Mouse (Mus musculus): ENCODE measurements around the gene Rasal2. TPM values are rescaled to one million over a fixed set of nuclear protein-coding genes. Genes with fewer than 3 reads are reported as not detected.

The Rasal2 gene
- total RNA-seq (2017): 2.1 and 2.8 TPM in 2 replicates

DNA sequence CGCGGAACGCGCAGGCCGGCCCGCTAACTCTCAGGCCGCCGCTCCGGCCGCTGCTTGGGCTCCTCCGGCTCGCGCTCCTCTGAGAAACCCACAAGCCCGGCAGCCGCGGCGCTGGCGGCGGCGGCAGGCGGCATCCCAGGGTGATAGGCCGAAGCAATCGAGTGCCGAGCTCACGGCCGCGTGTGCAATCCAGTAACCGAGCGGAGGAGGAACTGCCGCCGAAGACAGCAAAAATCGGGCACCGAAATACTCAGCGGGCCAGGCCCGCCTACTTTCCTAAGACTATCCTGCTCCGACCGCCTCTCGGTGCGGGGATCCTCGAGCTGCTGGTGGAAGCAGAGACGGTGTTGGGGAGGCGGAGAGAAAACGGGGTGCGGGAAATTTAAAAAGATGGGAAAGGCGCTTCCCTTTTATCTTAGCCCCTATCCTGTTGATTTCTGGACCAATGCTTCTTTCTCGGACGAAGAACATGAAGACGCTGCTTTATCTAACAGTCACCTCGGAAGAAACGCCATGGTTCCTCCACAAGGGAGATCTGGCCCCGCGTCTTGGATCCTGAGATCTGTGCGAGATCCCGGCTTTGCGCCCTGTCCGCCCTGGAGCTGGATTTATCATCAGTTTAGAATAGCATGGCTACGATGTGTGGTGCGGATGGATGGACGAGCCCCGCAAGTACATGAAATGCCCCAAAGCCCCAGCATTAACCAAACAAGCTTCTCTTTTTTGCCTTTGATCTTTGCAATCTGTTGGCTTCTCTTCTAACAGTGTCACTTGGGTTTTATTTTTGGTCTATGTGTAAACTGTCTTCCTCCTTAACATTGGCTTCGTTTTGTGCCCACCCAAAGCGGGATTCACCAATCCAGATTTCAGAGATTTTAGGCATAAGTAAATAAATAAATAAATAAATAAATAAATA lies at the start of gene Rasal2:
Rasal2 (minus strand) TSS at position 142 of the 916 bp plus-strand sequence.
- peak; percentile 96 to 98 for ATAC-seq (replicated peaks in 1 of 2; ENCODE audit: insufficient read depth in 1 of 2, low FRiP score in 2 of 2, low TSS enrichment in 1 of 2, low read depth in 1 of 2, poor library complexity in 2 of 2, severe bottlenecking in 2 of 2)

DNA sequence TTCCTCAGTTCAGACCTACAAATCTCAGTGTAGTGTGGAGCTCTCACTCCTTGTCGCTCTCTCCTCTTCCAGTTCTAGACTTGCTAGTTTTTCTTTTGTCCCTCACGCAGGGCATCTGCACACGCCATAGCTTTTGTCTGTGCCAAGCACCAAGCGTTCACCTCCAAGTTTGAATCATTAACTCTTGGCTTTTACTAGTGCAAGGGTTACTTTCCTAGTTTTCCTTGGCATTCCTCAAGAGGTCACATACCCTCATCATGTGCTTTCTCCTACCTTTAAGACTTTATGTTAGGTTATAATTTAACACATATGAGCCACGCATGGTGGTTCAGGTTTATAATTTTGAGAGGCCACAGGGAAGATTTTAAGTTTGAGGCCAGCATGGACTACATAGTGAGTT lies 48.9 kb upstream of the Rasal2 start:
- no peak for ATAC-seq (replicated peaks in 1 of 2; ENCODE audit: insufficient read depth in 1 of 2, low FRiP score in 2 of 2, low TSS enrichment in 1 of 2, low read depth in 1 of 2, poor library complexity in 2 of 2, severe bottlenecking in 2 of 2)

DNA sequence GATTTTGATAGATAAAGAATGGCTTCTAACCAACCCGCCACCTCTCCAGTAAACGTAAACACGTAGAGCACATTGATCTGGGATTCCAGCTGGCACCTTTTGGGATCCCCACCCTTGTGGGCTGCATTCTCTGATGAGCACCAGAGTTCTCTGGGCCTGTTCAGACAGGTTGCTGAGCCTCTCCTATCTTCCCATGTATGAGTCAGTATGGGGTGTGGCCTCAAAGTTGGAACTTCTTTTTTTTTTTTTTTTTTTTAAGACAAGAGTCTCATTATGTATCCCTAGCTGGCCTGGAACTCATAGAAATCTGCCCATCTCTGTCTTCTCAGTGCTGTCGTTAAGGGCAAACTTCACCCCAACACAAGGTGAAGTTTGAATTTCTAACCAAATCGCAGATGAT lies 47.5 kb upstream of the Rasal2 start:
- no peak for ATAC-seq (replicated peaks in 1 of 2; ENCODE audit: insufficient read depth in 1 of 2, low FRiP score in 2 of 2, low TSS enrichment in 1 of 2, low read depth in 1 of 2, poor library complexity in 2 of 2, severe bottlenecking in 2 of 2)

DNA sequence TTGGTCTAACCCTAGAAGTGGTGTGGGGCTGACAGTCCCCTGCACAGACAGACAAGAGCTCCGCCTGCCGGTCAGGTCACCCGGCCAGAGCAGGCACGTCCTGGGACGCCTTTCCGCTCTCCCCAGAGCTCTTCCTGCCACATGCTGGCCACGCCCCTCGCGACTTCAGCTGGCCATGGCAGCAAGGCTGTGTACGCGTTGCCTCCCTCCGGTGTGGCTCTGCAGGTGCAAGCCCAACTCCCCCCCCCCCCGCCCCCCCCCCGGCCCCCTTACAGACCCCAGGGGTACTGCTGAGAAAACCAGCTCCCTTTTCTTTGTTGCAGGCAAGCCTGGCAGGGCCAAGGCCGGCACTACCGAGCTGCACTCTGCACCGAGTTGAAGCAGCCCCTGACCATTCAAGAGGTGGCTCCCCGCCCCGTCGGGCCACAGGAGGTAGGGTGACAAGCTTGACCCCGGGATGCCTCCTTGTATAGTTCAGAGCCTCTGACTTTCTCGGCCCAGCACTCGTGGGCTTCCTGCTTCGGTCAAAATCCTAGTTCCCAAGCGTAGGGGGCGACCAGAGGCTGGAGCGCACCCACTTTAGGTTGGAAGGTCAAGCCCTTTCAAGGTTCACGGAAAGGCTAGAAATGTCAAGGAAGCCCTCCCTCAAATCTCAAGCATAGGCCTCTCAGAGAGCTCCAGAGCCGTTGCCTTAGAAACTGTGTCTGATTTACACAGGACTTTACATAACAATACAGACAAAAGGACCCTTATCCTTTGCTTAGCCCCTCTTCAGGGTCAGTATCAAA lies 46.2 kb upstream of the Rasal2 start, which contains the start of gene Cryzl2:
Cryzl2 (plus strand) TSS at position 157 of the 788 bp plus-strand sequence.
- ATAC-seq (replicated peaks in 1 of 2; ENCODE audit: insufficient read depth in 1 of 2, low FRiP score in 2 of 2, low TSS enrichment in 1 of 2, low read depth in 1 of 2, poor library complexity in 2 of 2, severe bottlenecking in 2 of 2): peak; percentile 97 to 99

DNA sequence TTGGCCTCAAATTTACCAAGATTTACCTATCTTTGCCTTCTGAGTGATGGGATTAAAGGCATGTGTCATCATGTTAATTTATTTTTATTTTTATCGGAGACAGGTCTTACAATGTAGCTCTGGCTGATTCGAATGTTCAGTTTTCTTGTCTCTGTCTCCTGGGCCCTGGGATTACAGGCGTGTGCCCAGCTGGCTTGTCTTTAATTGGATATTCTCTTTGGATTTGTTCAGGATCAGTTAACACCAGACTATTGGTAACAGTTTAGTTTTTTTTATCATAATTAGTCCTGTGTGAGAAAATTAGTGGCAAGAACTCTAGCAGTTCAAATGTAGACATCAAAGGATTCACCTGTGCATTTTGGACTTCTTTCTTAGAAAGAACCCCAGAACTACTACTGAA lies 45.4 kb upstream of the Rasal2 start:
- no peak for ATAC-seq (replicated peaks in 1 of 2; ENCODE audit: insufficient read depth in 1 of 2, low FRiP score in 2 of 2, low TSS enrichment in 1 of 2, low read depth in 1 of 2, poor library complexity in 2 of 2, severe bottlenecking in 2 of 2)

DNA sequence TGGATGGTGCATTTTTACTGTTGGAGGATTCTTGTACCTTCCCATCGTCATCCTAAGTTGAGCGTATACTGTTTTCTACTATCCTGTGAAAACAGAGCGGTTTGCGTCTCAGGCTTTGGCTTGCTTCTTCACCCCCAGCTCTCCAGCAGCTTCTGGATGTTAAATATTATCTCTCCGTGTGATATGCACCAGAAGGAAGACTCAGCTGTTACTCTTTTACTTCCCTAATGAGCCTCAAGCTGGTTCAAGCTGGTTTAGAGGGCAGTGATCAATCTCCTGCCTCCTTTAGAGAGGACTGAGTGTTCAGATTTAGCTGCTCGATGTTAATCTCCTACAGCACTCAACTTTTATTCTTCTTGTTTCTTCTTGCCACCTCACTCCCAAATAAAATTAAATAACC lies 42.5 kb upstream of the Rasal2 start:
- ATAC-seq (replicated peaks in 1 of 2; ENCODE audit: insufficient read depth in 1 of 2, low FRiP score in 2 of 2, low TSS enrichment in 1 of 2, low read depth in 1 of 2, poor library complexity in 2 of 2, severe bottlenecking in 2 of 2): no peak

DNA sequence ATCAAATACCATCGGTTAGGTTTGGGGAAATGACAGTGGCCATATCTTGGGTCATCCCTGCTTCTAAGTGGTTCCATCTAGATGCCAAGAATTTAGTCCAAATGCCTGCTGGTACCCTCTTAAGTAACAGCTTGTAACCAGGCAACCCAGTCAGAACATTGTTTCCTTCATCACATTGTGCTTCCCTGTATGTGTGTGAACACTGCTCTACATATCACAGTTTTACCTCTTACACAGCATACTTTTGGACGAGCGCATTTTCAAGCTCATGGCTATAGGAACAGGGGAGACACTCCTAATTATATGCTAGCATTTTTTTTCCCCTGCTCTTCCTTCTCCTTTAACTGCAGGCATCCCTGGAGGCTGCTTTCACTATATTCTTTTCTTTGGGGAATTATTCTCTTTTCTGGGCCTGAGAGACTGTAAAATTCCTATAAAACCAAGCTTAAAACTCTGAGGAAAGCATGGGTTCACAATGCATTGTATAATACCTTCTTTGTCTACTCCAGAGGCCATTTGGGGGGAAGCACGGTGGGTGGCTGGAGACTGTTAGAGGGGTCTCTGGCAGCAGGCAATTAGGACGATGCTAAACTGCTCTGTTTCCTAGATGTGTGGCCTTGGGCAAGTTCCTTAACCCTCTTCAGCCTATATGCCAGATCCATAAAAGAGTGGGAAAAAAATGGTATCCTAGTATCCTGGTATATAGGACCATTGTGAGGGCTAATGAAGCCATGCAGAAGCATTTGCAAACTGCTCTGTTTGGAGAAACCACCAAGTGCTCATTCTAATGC lies 40.6 kb upstream of the Rasal2 start:
- no peak for ATAC-seq (replicated peaks in 1 of 2; ENCODE audit: insufficient read depth in 1 of 2, low FRiP score in 2 of 2, low TSS enrichment in 1 of 2, low read depth in 1 of 2, poor library complexity in 2 of 2, severe bottlenecking in 2 of 2)

DNA sequence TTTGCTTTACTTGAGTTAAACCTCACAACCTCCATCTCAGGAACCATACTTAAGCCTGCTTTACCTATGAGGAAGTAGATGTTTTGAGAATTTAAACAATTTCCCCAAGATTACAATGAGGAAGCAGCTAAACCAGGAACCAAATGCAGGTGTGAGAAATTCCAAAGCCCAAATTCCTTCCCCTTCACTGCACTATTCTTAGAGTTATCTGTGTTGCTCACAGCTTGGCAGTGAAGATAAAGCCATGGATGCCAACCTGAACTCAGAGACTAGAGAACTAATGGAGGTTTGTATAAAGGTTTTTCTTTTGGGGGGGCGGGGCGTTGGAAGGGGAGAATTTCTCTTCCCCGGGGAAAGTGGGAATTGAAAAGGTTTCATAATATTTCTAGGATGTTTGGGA lies 39.9 kb upstream of the Rasal2 start:
- no peak for ATAC-seq (replicated peaks in 1 of 2; ENCODE audit: insufficient read depth in 1 of 2, low FRiP score in 2 of 2, low TSS enrichment in 1 of 2, low read depth in 1 of 2, poor library complexity in 2 of 2, severe bottlenecking in 2 of 2)

DNA sequence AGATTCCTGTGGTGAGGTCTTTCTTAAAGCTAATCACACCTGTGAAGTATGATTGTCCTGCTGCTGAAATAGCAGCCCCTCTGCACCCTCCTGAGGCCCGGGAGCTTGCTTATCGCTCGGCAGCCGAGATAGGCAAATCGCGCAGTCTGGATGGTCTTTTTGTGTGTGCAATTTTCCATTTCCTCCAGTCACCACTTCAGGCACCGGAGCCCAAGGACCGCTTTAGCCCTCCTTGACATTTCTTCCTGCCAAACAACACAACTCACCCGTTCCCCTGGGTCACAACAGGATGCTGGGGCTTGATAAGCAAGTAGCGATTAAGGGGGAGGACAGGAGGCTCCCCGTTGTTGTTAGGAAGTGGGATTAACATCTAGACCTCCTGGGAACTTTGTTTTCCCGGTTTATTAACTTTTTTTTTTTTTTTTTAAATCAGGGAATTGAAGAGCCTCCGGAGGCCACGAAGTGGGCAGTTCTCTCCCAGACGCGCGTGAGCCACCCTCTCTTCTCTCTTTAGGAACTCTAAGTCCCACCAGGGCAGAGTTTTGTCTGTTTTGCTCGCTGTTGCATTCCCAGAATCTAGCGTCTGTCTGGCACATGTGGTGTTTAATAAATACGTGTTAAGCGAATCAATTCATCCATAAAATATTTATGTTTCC lies 37.7 kb upstream of the Rasal2 start:
- peak; percentile 50 to 51 for ATAC-seq (replicated peaks in 1 of 2; ENCODE audit: insufficient read depth in 1 of 2, low FRiP score in 2 of 2, low TSS enrichment in 1 of 2, low read depth in 1 of 2, poor library complexity in 2 of 2, severe bottlenecking in 2 of 2)

DNA sequence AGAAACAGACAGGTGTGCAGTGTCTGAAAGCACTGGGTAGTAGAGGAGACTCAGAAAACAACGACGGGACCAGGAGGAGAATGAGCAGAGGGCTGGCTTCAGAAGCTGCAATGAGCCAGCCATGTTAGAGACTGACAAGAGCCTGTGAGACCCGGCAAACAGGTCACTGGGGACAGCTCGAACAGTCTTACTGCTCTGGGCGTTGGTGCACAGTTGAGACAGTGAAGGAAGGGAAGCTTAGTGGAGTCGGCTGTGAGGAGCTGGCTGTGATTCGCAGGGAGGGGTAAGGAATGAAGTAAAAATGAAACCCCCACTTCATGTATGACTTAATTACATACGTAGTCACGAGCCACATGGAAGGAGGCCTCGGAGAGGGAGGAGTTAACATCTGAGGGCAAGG lies 37.1 kb upstream of the Rasal2 start:
- ATAC-seq (replicated peaks in 1 of 2; ENCODE audit: insufficient read depth in 1 of 2, low FRiP score in 2 of 2, low TSS enrichment in 1 of 2, low read depth in 1 of 2, poor library complexity in 2 of 2, severe bottlenecking in 2 of 2): 0 out of 4 replicates have a peak, but pooled peaks have one; percentile 7 to 8

DNA sequence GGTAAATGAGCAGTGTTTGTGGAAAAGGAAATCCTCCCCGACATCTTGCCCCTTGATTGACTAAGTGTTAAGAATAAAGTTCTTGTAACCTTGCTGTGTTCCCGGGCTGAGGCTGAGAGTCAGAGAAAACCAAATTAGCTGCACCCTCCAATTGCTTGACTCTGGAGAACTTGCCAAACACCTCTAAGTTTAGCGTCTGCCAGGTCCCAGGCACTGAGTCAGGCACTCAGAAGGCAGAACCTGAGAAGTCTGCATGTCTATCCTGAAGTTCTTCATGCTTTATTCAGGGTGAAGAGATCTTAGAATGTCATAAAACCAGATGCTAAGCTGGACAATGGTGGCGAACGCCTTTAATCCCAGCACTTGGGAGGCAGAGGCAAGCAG lies 36.4 kb upstream of the Rasal2 start:
- ATAC-seq (replicated peaks in 1 of 2; ENCODE audit: insufficient read depth in 1 of 2, low FRiP score in 2 of 2, low TSS enrichment in 1 of 2, low read depth in 1 of 2, poor library complexity in 2 of 2, severe bottlenecking in 2 of 2): no peak

DNA sequence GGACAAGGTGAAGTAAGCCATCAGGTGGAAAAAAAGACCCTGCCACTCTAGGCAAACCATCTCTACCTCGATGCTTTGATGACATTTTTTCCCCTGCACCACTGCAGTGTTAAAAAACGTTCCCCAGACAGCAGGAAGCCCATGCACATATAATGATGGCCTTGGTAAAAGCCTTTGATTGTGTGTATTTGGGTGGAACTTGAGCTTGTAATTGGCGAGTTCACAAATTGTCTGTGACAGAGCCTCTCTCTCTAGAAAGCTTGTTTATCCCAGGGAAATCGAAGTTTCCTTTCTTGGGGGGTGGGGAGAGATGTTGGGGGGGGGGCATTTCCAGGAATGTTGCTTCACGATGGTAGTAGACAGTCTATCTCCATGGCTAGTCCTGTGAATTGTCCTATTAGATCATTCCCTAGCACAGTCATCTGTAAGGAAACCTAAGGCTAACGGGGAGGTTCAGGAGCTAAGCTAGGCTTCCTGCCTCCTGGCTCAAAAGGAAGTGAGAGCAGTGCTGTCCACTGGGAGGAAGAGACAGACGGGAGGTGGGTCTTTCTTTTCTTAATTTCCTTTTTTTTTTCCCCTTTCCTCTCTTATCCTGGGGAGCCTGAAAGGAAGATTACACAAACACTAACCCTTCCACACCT lies 35.9 kb upstream of the Rasal2 start:
- ATAC-seq (replicated peaks in 1 of 2; ENCODE audit: insufficient read depth in 1 of 2, low FRiP score in 2 of 2, low TSS enrichment in 1 of 2, low read depth in 1 of 2, poor library complexity in 2 of 2, severe bottlenecking in 2 of 2): no peak

DNA sequence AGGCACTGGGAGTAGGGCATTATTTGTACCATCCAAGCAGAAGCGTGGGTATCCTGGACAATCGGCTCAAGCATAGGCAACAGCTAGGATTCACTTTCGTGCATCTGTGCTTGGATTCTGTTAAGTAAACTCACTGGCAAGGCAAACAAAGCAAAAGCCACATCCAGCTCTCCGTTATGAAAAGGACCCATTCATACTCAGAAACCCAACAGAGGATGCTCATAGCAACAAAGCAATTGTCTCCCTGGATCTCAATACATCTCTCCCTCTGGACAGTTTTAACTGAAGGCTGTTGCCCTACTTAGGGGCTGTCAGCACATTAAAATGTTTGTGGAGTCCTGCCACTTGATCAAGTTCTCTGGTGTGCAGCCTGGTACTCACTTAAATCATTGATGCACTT lies 34.7 kb upstream of the Rasal2 start:
- ATAC-seq (replicated peaks in 1 of 2; ENCODE audit: insufficient read depth in 1 of 2, low FRiP score in 2 of 2, low TSS enrichment in 1 of 2, low read depth in 1 of 2, poor library complexity in 2 of 2, severe bottlenecking in 2 of 2): no peak

DNA sequence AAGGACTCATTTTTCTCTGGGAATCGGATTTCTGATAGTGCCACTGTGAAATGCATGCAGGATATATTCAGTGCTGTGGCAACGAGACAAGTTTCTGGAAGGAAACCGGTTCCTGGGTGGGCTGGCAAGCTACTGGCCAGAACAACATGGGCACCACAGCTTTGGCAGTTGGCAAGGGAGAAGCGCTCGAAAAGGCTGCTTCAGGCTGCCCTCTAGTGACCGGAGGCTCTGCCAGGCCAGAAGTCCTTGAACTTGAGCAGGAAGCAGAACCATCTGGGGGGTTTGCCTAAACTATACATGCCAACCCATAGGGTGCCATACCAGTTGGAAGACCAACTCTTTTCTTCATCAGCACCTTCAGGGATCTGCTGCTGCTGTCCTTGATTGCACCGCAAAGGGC lies 33.9 kb upstream of the Rasal2 start:
- peak; percentile 47 to 54; a peak in 3 of 4 replicates for ATAC-seq (replicated peaks in 1 of 2; ENCODE audit: insufficient read depth in 1 of 2, low FRiP score in 2 of 2, low TSS enrichment in 1 of 2, low read depth in 1 of 2, poor library complexity in 2 of 2, severe bottlenecking in 2 of 2)

DNA sequence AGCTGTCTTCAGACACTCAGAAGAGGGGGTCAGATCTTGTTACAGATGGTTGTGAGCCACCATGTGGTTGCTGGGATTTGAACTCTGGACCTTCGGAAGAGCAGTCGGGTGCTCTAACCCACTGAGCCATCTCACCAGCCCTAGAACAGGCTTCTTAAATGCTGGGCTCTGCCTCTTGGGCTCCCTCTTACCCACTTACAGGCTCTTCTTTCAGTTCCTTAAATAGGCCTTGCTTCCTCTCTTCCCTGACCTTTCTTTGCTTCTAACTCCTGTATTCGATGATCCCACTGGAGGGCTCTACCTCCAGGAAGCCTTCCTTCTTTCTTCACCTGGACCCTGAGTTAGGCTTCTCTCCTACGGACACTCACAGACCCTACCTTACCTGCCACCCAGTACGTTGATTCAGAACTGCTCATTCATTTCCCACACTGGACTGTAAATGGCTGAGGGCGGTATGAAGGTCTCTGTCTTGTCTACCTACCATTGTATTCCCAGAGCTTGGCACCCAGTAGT lies 33.1 kb upstream of the Rasal2 start:
- no peak for ATAC-seq (replicated peaks in 1 of 2; ENCODE audit: insufficient read depth in 1 of 2, low FRiP score in 2 of 2, low TSS enrichment in 1 of 2, low read depth in 1 of 2, poor library complexity in 2 of 2, severe bottlenecking in 2 of 2)

DNA sequence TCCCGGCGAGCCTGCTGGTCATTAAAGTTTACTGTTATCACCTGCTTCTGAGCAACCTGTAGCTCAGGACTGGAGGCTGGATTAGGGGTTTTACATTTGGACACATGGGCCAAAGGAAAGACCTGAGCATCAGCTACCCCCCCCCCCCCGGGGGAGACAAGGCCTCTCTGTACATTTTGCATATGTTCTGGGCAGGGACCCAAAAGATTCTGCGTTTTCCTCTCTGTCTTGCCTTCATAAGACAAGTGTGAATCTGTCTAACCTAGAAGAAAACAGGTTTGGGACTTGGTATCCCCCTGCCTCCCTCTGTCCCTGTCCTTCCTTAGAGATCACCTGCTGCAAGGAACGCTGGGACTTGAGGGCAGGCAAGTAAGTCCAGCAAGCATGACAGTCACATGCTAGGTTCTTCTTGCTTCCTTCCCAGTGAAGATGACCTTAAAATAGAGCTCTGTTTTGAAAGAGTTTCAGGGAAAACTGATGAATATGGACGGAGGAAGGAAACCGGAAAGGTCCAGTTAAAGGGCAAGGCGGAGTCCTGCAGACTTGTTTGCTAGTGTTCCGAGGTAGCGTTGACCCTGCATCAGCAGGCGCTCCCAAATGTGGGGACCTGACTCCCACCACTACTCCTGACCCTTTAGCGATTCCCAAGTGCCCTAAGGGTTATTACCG lies 32.4 kb upstream of the Rasal2 start:
- no peak for ATAC-seq (replicated peaks in 1 of 2; ENCODE audit: insufficient read depth in 1 of 2, low FRiP score in 2 of 2, low TSS enrichment in 1 of 2, low read depth in 1 of 2, poor library complexity in 2 of 2, severe bottlenecking in 2 of 2)

Measured in hematopoietic stem cell, adult 5-6 weeks (primary cell).